In the genomic region with DNA sequence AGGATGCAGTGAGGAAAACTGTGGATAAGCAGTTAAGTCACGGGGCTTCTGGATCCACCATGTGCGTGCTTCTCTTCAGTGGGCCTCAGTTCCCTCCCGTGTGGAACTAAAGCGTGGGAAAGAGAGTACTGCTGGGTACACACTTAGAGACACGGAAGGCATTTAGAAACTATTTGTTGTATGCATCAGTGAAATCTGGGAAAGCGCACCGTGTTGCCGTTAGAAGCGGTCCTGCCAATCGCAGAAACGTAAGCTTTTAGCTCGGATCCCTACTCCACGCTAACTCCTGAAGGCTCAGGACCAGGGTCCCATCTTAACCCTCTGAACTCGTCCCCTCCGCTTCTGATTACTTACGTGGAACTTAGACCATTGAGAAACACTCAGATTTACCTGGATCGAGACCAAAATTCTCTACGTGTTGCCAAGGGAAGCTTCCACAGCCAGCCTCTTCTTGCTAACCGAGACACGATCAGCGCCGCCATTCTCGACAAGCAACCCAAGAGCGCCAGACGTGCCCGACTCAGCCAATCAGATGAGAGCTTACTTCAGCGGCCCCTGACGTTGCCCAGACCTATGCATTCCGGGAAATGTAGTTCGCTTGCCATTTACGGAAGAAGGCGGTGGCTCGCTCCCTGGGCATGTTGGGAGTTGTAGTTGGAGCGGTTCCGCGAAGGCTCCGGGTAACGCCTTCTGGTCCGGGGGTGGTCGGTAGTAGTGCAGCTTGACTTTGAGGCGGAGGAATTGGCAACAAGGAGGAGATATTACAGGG, we compare ENCODE assay signal across 8 mouse cellular contexts. TPM values are rescaled to one million over a fixed set of nuclear protein-coding genes. Genes with fewer than 3 reads are reported as not detected.
DNase-seq lines count a peak whose midpoint lies in the region; ATAC-seq and TF ChIP-seq lines count a peak whose summit lies in the region.

Gene Mrpl50 (minus strand): TSS at position 522 of the 769 bp plus-strand sequence.
Gene Zfp189 (plus strand): TSS at position 605 of the 769 bp plus-strand sequence.

- in situ Hi-C loops in Patski (cut with MboI; ENCODE audit: low pct_unique_long_range_greater_than_20kb), result no loop called here

- DNase-seq in Patski (ENCODE audit: low read depth, low spot score), result peak; percentile 87
- peak; percentile 93 to 95 for DNase-seq in cerebellum, postnatal 14 days
- DNase-seq in frontal cortex, postnatal 14 days (ENCODE audit: low spot score in 2 of 2), result peak; percentile 93 to 96
- DNase-seq in layer of hippocampus, postnatal 25 days (ENCODE audit: extremely low spot score in 1 of 2, low spot score in 1 of 2), result peak; percentile 78 to 84
- DNase-seq in lung, postnatal 25 days (ENCODE audit: low spot score), result peak; percentile 97
- peak; percentile 96 for DNase-seq in retina, embryonic 14.5 days (ENCODE audit: low spot score)
- peak; percentile 88 for DNase-seq in thymus, postnatal 4 days

- H3K4me1 ChIP-seq in hindbrain, embryonic 13.5 days (replicated peaks), result peaks cover 37% of the 10 kb centered on the region

- under 1% methylated on average over 41 of the region's 41 CpGs for WGBS in hindbrain, embryonic 13.5 days

- H3K9me3 ChIP-seq in hindbrain, embryonic 13.5 days, result no peaks in the 10 kb centered on the region

- ATAC-seq in Patski, result peak; percentile 100
- ATAC-seq in hindbrain, embryonic 13.5 days (ENCODE audit: low FRiP score), result peak; percentile 99

- TF ChIP-seq CTCF in Patski (IDR thresholded peaks at IDR 0.05), result no peak

- POLR2A ChIA-PET in Patski (lab: Charles Lee), result interaction anchor here (0.7 kb wide), 1 partner anchor 58 kb away, joined by 3 read pairs; no protein-coding TSS in a partner anchor

- CTCF ChIA-PET in Patski (lab: Charles Lee), result no interaction called here

- peak within 1 kb of the TSS; percentile 61 for H3K4me3 ChIP-seq in hindbrain, embryonic 13.5 days

- peak within 1 kb of the TSS; percentile 84 for H3K9ac ChIP-seq in hindbrain, embryonic 13.5 days

- peaks cover 18% of the 10 kb centered on the region for H3K36me3 ChIP-seq in hindbrain, embryonic 13.5 days

- no peaks in the 10 kb centered on the region for H3K27me3 ChIP-seq in Patski
- no peaks in the 10 kb centered on the region for H3K27me3 ChIP-seq in hindbrain, embryonic 13.5 days

- H3K4me2 ChIP-seq in hindbrain, embryonic 13.5 days, result peak within 1 kb of the TSS; percentile 79

- H3K27ac ChIP-seq in hindbrain, embryonic 13.5 days, result peak within 1 kb of the TSS; percentile 69

RNA-seq across cellular contexts. Expression of gene Mrpl50, which starts in this region (rescaled TPM):
- polyA plus RNA-seq in Patski (2021), result 24.8 TPM
- 76.9 and 78.8 TPM in 2 replicates for polyA plus RNA-seq in hindbrain, embryonic 13.5 days (2015; fragmentation: Nextera tagmentation; extraction: Ambion mirVana)
- 10 to 100 TPM; 31.4 to 33.8 TPM for total RNA-seq in layer of hippocampus, postnatal 25 days (2021)

RNA-seq across cellular contexts. Expression of gene Zfp189, which starts in this region (rescaled TPM):
- 9.5 TPM for polyA plus RNA-seq in Patski (2021)
- polyA plus RNA-seq in hindbrain, embryonic 13.5 days (2015; fragmentation: Nextera tagmentation; extraction: Ambion mirVana), result 13.5 and 13.7 TPM in 2 replicates
- 10 to 100 TPM; 23.1 to 28.3 TPM for total RNA-seq in layer of hippocampus, postnatal 25 days (2021)

Comparison
In these comparisons a context has a peak if more than half of its experiments do, and no peak if none do; other contexts are left out.
1. Peak in every context shown above with its lines: DNase-seq, ATAC-seq, H3K4me3 ChIP-seq and H3K27ac ChIP-seq.